Mouse (Mus musculus): ENCODE data around the gene Olfr1378. TPM values are rescaled to one million over a fixed set of nuclear protein-coding genes. Genes with fewer than 3 reads are reported as not detected.

Gene Olfr1378
- total RNA-seq (2014; fragmentation: Nextera tagmentation) = not detected in 2 replicates
- not detected in 2 replicates for total RNA-seq (2017)

- ATAC-seq (replicated peaks; ENCODE audit: low FRiP score, low TSS enrichment, poor library complexity, severe bottlenecking) = no peak
Observed at GRCm38 (mm10) chr11:50966230-50966629, at the start of gene Olfr1378. Gene Olfr1378, plus strand, starts transcription at chr11:50966530.

GRCm38 (mm10) chr11:50930469-50931014, 35.8 kb upstream of the Olfr1378 start:
- ATAC-seq (replicated peaks; ENCODE audit: low FRiP score, low TSS enrichment, poor library complexity, severe bottlenecking) = peak; percentile 39; the same call in 1 of the 2 replicates

- peak; percentile 40 for ATAC-seq (replicated peaks; ENCODE audit: low FRiP score, low TSS enrichment, poor library complexity, severe bottlenecking)
Observed at GRCm38 (mm10) chr11:50931021-50931420, 35.3 kb upstream of the Olfr1378 start.

GRCm38 (mm10) chr11:50931451-50931866, 34.9 kb upstream of the Olfr1378 start, which contains the start of gene Zfp354b:
Gene Zfp354b, minus strand, starts transcription at chr11:50931633.
- peak; percentile 99 for ATAC-seq (replicated peaks; ENCODE audit: low FRiP score, low TSS enrichment, poor library complexity, severe bottlenecking)

GRCm38 (mm10) chr11:50932040-50932439, 34.3 kb upstream of the Olfr1378 start:
- ATAC-seq (replicated peaks; ENCODE audit: low FRiP score, low TSS enrichment, poor library complexity, severe bottlenecking) = no peak

GRCm38 (mm10) chr11:50938435-50938834, 27.9 kb upstream of the Olfr1378 start:
- ATAC-seq (replicated peaks; ENCODE audit: low FRiP score, low TSS enrichment, poor library complexity, severe bottlenecking) = no peak

- ATAC-seq (replicated peaks; ENCODE audit: low FRiP score, low TSS enrichment, poor library complexity, severe bottlenecking) = peak; percentile 71; the same call in 1 of the 2 replicates
Observed at GRCm38 (mm10) chr11:50939621-50940366, 26.5 kb upstream of the Olfr1378 start.

GRCm38 (mm10) chr11:50942386-50942785, 23.9 kb upstream of the Olfr1378 start:
- ATAC-seq (replicated peaks; ENCODE audit: low FRiP score, low TSS enrichment, poor library complexity, severe bottlenecking) = no peak

- ATAC-seq (replicated peaks; ENCODE audit: low FRiP score, low TSS enrichment, poor library complexity, severe bottlenecking) = no peak
Observed at GRCm38 (mm10) chr11:50943506-50943905, 22.8 kb upstream of the Olfr1378 start, which contains the start of gene 4933414I15Rik. Gene 4933414I15Rik, minus strand, starts transcription at chr11:50943765.

- no peak for ATAC-seq (replicated peaks; ENCODE audit: low FRiP score, low TSS enrichment, poor library complexity, severe bottlenecking)
Observed at GRCm38 (mm10) chr11:50952290-50952689, 14.0 kb upstream of the Olfr1378 start.

GRCm38 (mm10) chr11:50953665-50954064, 12.7 kb upstream of the Olfr1378 start, which contains the start of gene Prop1:
Gene Prop1, minus strand, starts transcription at chr11:50953765.
- no peak for ATAC-seq (replicated peaks; ENCODE audit: low FRiP score, low TSS enrichment, poor library complexity, severe bottlenecking)

- no peak for ATAC-seq (replicated peaks; ENCODE audit: low FRiP score, low TSS enrichment, poor library complexity, severe bottlenecking)
Observed at GRCm38 (mm10) chr11:50964886-50965285, 1.4 kb upstream of the Olfr1378 start.

- no peak for ATAC-seq (replicated peaks; ENCODE audit: low FRiP score, low TSS enrichment, poor library complexity, severe bottlenecking)
Observed at GRCm38 (mm10) chr11:50977216-50977615, 10.9 kb downstream of the Olfr1378 start.

GRCm38 (mm10) chr11:50981667-50982066, 15.3 kb downstream of the Olfr1378 start, which contains the start of gene Olfr1377:
Gene Olfr1377, plus strand, starts transcription at chr11:50981967.
- no peak for ATAC-seq (replicated peaks; ENCODE audit: low FRiP score, low TSS enrichment, poor library complexity, severe bottlenecking)

GRCm38 (mm10) chr11:51003296-51003695, 37.0 kb downstream of the Olfr1378 start, which contains the start of gene Olfr51:
Gene Olfr51, plus strand, starts transcription at chr11:51003596.
- ATAC-seq (replicated peaks; ENCODE audit: low FRiP score, low TSS enrichment, poor library complexity, severe bottlenecking) = no peak

- no peak for ATAC-seq (replicated peaks; ENCODE audit: low FRiP score, low TSS enrichment, poor library complexity, severe bottlenecking)
Observed at GRCm38 (mm10) chr11:51011821-51012220, 45.5 kb downstream of the Olfr1378 start.

- ATAC-seq (replicated peaks; ENCODE audit: low FRiP score, low TSS enrichment, poor library complexity, severe bottlenecking) = no peak
Observed at GRCm38 (mm10) chr11:51013936-51014335, 47.6 kb downstream of the Olfr1378 start, which contains the start of gene Olfr54. Gene Olfr54, plus strand, starts transcription at chr11:51014236.

- no peak for ATAC-seq (replicated peaks; ENCODE audit: low FRiP score, low TSS enrichment, poor library complexity, severe bottlenecking)
Observed at GRCm38 (mm10) chr11:51016341-51016740, 50.0 kb downstream of the Olfr1378 start.
